Mouse (Mus musculus): Measurements from ENCODE around the gene Cpz. TPM values are rescaled to one million over a fixed set of nuclear protein-coding genes. Genes with fewer than 3 reads are reported as not detected.
A peak's percentile ranks its signal among the peaks of the same experiment; 100 is the strongest.

Gene Cpz
- polyA plus RNA-seq, 1 experiment from 2014 or later: 4.1 TPM

DNA sequence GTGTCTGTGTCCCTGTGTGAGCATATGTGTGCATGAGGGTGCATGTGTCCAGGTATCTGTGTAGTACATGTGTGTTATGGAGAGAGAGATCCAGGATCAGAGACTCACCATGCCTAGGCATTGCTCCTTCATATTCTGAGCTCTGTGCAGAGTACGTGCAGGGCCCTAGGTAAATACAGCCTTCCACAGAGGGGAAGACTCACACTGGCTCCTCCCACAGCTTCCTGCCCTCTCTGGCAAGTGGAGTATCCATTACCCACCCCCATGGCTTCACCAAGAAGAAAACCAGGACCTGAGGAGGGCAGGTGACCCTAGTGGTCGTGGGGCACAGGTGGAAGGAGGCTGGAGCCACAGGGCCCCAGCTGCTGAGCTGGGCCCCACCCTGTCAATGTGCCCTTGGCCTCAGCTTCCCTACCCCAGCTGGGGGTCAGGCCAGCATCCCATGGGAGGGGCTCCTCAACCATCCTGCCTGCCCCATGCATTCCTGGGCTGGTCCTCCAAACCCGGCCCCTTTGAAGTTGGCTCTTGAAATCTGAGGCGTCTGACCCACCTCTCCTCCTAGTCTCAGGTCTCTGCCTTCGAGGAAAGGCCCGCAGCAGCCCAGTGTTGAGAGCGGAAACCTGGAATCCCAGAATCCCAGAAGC, 54.5 kb downstream of the Cpz start:
- Histone ChIP-seq H3K27me3 (replicated peaks; ENCODE audit: insufficient read depth, low read length) (no peaks in the 10 kb centered on the region), H3K9me3 (ENCODE audit: low read length) (no peaks in the 10 kb centered on the region), H3K4me2 (replicated peaks; ENCODE audit: low read depth, low read length) (no peak overlapping the region), H3K9ac (replicated peaks; ENCODE audit: low read depth) (no peak overlapping the region), H3K36me3 (ENCODE audit: insufficient read depth, low read length) (no peaks in the 10 kb centered on the region), H3K4me1 (ENCODE audit: insufficient read depth, low read depth, low read length) (no peaks in the 10 kb centered on the region), H3K27ac (ENCODE audit: low read length) (no peak overlapping the region), H3K4me3 (ENCODE audit: low read depth, low read length) (no peak overlapping the region)
- 17% methylated on average over 7 of the region's 7 CpGs for WGBS
- ATAC-seq: no peak
- TF ChIP-seq CTCF (IDR thresholded peaks at IDR 0.05) (no peak), EP300 (IDR thresholded peaks at IDR 0.05) (no peak)
- DNase-seq (ENCODE audit: low spot score): no peak

DNA sequence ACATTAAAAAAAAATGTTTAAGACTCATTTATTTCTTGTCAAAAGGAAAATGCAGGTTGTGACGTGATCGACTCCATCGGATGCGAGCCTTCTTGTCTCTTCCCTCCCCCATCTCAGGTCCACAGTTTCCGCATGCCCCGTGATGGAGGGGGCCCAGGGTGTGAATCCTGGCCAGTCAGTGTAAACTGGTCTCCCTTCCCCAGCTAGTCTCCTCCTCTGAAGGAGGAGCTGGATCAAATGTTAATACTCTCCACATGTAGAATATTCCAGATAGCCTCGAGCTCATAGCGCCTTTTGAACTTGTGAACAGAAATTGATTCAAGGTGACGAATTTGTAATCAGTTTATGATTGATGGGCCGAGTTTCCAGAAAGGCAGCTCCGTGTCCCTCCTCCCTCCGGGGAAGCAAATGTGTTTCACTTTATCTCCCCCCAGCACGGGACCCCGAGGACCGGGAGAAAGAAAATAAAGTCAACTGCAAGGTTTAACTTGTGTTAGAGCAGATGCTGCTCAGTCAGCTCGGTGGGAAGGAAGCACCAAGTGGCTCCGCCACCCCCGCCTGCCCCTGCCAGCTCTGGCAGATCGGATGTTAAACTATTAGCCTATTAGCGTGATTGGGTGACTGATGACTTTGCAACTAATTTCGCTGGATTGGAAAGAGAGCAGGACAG, 59.4 kb downstream of the Cpz start:
- H3K9ac ChIP-seq (replicated peaks; ENCODE audit: low read depth): no peak overlapping the region
- TF ChIP-seq EP300 (IDR thresholded peaks at IDR 0.05): no peak
- no peak for TF ChIP-seq CTCF (IDR thresholded peaks at IDR 0.05)
- H3K36me3 ChIP-seq (ENCODE audit: insufficient read depth, low read length): no peaks in the 10 kb centered on the region
- H3K4me3 ChIP-seq (ENCODE audit: low read depth, low read length): no peak overlapping the region
- 26% methylated on average over 21 of the region's 21 CpGs for WGBS
- no peaks in the 10 kb centered on the region for H3K9me3 ChIP-seq (ENCODE audit: low read length)
- H3K4me1 ChIP-seq (ENCODE audit: insufficient read depth, low read depth, low read length): no peaks in the 10 kb centered on the region
- no peaks in the 10 kb centered on the region for H3K27me3 ChIP-seq (replicated peaks; ENCODE audit: insufficient read depth, low read length)
- no peak for ATAC-seq
- no peak overlapping the region for H3K4me2 ChIP-seq (replicated peaks; ENCODE audit: low read depth, low read length)
- no peak overlapping the region for H3K27ac ChIP-seq (ENCODE audit: low read length)
- no peak for DNase-seq (ENCODE audit: low spot score)

- no peaks in the 10 kb centered on the region for H3K9me3 ChIP-seq (ENCODE audit: low read length)
- H3K4me2 ChIP-seq (replicated peaks; ENCODE audit: low read depth, low read length): no peak overlapping the region
- TF ChIP-seq EP300 (IDR thresholded peaks at IDR 0.05): no peak
- no peak for TF ChIP-seq CTCF (IDR thresholded peaks at IDR 0.05)
- WGBS: 59% methylated on average over 8 of the region's 8 CpGs
- H3K4me1 ChIP-seq (ENCODE audit: insufficient read depth, low read depth, low read length): no peaks in the 10 kb centered on the region
- H3K36me3 ChIP-seq (ENCODE audit: insufficient read depth, low read length): no peaks in the 10 kb centered on the region
- DNase-seq (ENCODE audit: low spot score) (no peak), ATAC-seq (no peak)
- H3K27me3 ChIP-seq (replicated peaks; ENCODE audit: insufficient read depth, low read length): no peaks in the 10 kb centered on the region
- H3K4me3 ChIP-seq (ENCODE audit: low read depth, low read length): no peak overlapping the region
- no peak overlapping the region for H3K27ac ChIP-seq (ENCODE audit: low read length)
- no peak overlapping the region for H3K9ac ChIP-seq (replicated peaks; ENCODE audit: low read depth)
Observed at GRCm38 (mm10) chr5:35462081-35462480, 63.4 kb downstream of the Cpz start.

- TF ChIP-seq EP300 (IDR thresholded peaks at IDR 0.05) (no peak), CTCF (IDR thresholded peaks at IDR 0.05) (peak; percentile 34; the same call in 1 of the 2 replicates)
- 74% methylated on average over 4 of the region's 4 CpGs for WGBS
Observed at GRCm38 (mm10) chr5:35459760-35460159, 65.7 kb downstream of the Cpz start.

DNA sequence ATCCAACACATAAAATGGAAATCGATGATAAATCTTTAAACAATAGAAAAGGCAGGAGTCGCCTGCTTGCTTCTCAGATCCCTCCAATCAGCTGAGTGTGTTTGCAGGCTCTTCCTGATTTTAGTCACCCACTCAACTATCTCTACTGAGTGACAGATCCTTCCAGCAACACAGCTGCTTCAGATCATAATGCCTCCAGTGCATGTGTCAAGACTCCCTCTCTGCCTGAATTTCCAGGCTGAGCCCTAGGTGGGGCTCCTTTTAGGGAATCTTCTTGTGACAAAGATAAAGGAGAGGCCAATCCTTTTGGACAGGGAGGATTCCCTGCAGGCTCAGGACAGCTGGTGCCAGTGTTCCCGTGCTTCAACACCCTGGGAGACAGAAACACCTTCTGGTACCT, 67.2 kb downstream of the Cpz start:
- no peaks in the 10 kb centered on the region for H3K9me3 ChIP-seq (ENCODE audit: low read length)
- no peaks in the 10 kb centered on the region for H3K36me3 ChIP-seq (ENCODE audit: insufficient read depth, low read length)
- H3K4me3 ChIP-seq (ENCODE audit: low read depth, low read length): no peak overlapping the region
- H3K4me1 ChIP-seq (ENCODE audit: insufficient read depth, low read depth, low read length): no peaks in the 10 kb centered on the region
- H3K27ac ChIP-seq (ENCODE audit: low read length): no peak overlapping the region
- no peak overlapping the region for H3K4me2 ChIP-seq (replicated peaks; ENCODE audit: low read depth, low read length)
- 48% methylated on average over 3 of the region's 3 CpGs for WGBS
- no peak for TF ChIP-seq EP300 (IDR thresholded peaks at IDR 0.05)
- TF ChIP-seq CTCF (IDR thresholded peaks at IDR 0.05): no peak
- H3K27me3 ChIP-seq (replicated peaks; ENCODE audit: insufficient read depth, low read length): no peaks in the 10 kb centered on the region
- DNase-seq (ENCODE audit: low spot score) (no peak), ATAC-seq (no peak)
- H3K9ac ChIP-seq (replicated peaks; ENCODE audit: low read depth): no peak overlapping the region

More at GRCm38 (mm10) chr5:35459760-35460159, 65.7 kb downstream of the Cpz start:
- Histone ChIP-seq H3K9ac (replicated peaks; ENCODE audit: low read depth) (no peak overlapping the region), H3K27ac (ENCODE audit: low read length) (no peak overlapping the region), H3K36me3 (ENCODE audit: insufficient read depth, low read length) (no peaks in the 10 kb centered on the region), H3K27me3 (replicated peaks; ENCODE audit: insufficient read depth, low read length) (no peaks in the 10 kb centered on the region), H3K4me1 (ENCODE audit: insufficient read depth, low read depth, low read length) (no peaks in the 10 kb centered on the region), H3K4me2 (replicated peaks; ENCODE audit: low read depth, low read length) (no peak overlapping the region), H3K4me3 (ENCODE audit: low read depth, low read length) (no peak overlapping the region), H3K9me3 (ENCODE audit: low read length) (no peaks in the 10 kb centered on the region)
- ATAC-seq (no peak), DNase-seq (ENCODE audit: low spot score) (no peak)

GRCm38 (mm10) chr5:35457364-35457763, 68.1 kb downstream of the Cpz start:
- 73% methylated on average over 7 of the region's 7 CpGs for WGBS
- no peak overlapping the region for H3K9ac ChIP-seq (replicated peaks; ENCODE audit: low read depth)

More at GRCm38 (mm10) chr5:35457364-35457763, 68.1 kb downstream of the Cpz start:
- no peak overlapping the region for H3K4me3 ChIP-seq (ENCODE audit: low read depth, low read length)
- H3K27ac ChIP-seq (ENCODE audit: low read length): no peak overlapping the region
- no peaks in the 10 kb centered on the region for H3K27me3 ChIP-seq (replicated peaks; ENCODE audit: insufficient read depth, low read length)
- ATAC-seq (no peak), DNase-seq (ENCODE audit: low spot score) (no peak)
- H3K9me3 ChIP-seq (ENCODE audit: low read length): no peaks in the 10 kb centered on the region
- H3K4me2 ChIP-seq (replicated peaks; ENCODE audit: low read depth, low read length): no peak overlapping the region
- TF ChIP-seq CTCF (IDR thresholded peaks at IDR 0.05): no peak
- TF ChIP-seq EP300 (IDR thresholded peaks at IDR 0.05): no peak
- no peaks in the 10 kb centered on the region for H3K36me3 ChIP-seq (ENCODE audit: insufficient read depth, low read length)
- H3K4me1 ChIP-seq (ENCODE audit: insufficient read depth, low read depth, low read length): no peaks in the 10 kb centered on the region
